Mouse (Mus musculus) liver, postnatal 0 days (tissue): ENCODE data around the gene Lin28a.

Experiments used
- CTCF ChIP-seq: sonication (generic); IDR thresholded peaks from 2 replicates; pipeline ENCODE4 v1.5.1; 2016; ENCODE audit warnings: antibody characterized with exemption, low read depth
- EP300 ChIP-seq: IDR thresholded peaks from 2 replicates; pipeline ENCODE4 v1.6.1; 2016; ENCODE audit warnings: antibody characterized with exemption, low read depth, mild to moderate bottlenecking

DNA sequence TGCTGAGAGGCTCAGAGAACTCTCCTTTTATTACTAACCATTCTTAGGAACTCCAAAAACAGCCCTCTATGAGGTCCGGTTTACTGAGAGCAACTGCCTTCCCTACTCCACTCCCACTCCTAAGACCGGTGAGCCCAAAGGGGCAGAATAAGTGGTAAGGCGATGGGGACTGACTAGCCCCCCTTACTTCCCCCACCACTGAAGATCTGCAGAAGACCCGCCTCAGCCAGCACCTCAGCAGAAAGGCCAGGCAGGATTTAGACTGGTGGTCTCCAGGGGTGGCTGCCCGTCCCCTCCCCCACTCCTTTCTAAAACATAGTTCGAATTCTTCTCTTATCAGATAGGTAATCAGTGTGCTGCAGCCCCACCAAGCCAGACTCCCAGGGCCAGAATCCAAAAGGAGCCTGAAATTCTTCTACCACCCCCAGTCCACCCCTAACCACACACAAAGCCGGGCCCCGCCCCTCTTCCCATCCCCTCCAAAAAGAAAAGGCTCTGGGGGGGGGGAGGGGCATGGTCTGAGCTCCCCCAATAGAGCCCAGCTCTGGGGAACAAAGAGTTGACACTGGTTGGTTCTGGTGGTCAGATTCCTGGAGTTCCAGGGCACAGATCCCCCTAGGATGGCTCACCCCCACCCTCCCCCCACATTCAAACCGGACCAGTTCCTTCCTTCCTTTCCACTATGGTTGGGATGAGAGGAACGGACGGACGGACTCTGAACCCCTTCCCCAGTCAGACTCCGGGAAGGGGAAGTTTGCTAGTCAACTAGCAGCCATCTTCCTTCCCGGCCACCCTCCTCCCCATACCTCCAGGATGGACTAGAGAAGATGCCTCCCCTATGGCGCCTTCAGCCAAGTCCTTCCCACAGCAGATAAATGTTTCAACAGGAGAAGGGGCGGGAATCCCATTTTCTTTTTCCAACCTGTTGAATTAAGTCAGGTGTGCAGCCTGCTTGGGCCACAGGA lies 6.9 kb downstream of the Lin28a start:
- TF ChIP-seq CTCF (no peak), EP300 (no peak)
